Mouse (Mus musculus) neural tube, embryonic 15.5 days (tissue): ENCODE results near the gene Mif4gd. TPM values are rescaled to one million over a fixed set of nuclear protein-coding genes. Genes with fewer than 3 reads are reported as not detected.
"Not testable (repeated sequence)": the region's sequence is repeated elsewhere in the genome, so short reads cannot be mapped to it uniquely, and the experiment has no call there.

ENCODE experiments used
- ATAC-seq: fragments of 200-750 bp; cut with Nextera tagmentation; 2 replicates; pipeline ENCODE4 v1.8.0; 2017; ENCODE audit warnings: mild to moderate bottlenecking, moderate TSS enrichment, moderate library complexity; ENCODE audit not compliant: low FRiP score
- H3K27ac ChIP-seq: fragments of 300-500 bp; sonication (generic); replicated peaks from 2 replicates; pipeline ENCODE4 v1.5.1; 2015; ENCODE audit warnings: mild to moderate bottlenecking, inconsistent platforms
- H3K27me3 ChIP-seq: fragments of 300-500 bp; sonication (generic); replicated peaks from 2 replicates; pipeline ENCODE4 v1.6.1; 2015; ENCODE audit warnings: inconsistent platforms
- H3K36me3 ChIP-seq: fragments of 300-500 bp; sonication (generic); 2 replicates; pipeline ENCODE4 v1.6.1; 2015; ENCODE audit warnings: inconsistent platforms
- H3K4me1 ChIP-seq: fragments of 300-500 bp; sonication (generic); 2 replicates; pipeline ENCODE4 v1.6.1; 2015; ENCODE audit warnings: inconsistent platforms
- H3K4me2 ChIP-seq: fragments of 300-500 bp; sonication (generic); 2 replicates; pipeline ENCODE4 v1.6.1; 2015; ENCODE audit warnings: inconsistent platforms, mild to moderate bottlenecking, moderate library complexity
- H3K4me3 ChIP-seq: fragments of 300-500 bp; sonication (generic); replicated peaks from 2 replicates; pipeline ENCODE4 v1.5.1; 2015; ENCODE audit warnings: mild to moderate bottlenecking, inconsistent platforms
- H3K9ac ChIP-seq: fragments of 300-500 bp; sonication (generic); replicated peaks from 2 replicates; pipeline ENCODE4 v1.6.1; 2015; ENCODE audit warnings: mild to moderate bottlenecking, inconsistent platforms
- H3K9me3 ChIP-seq: fragments of 300-500 bp; sonication (generic); replicated peaks from 2 replicates; pipeline ENCODE4 v1.6.1; 2016; ENCODE audit warnings: inconsistent platforms
- WGBS: fragments of 180-500 bp; shearing (Covaris S2); methylation state at CpG from one replicate; pipeline ENCODE4 v1.1.7; 2015; ENCODE audit warnings: mixed read lengths; 5-methylcytosine and 5-hydroxymethylcytosine counted together
- polyA plus RNA-seq: library from polyadenylated mRNA; unstranded; fragments of >200 nt; fragmentation: Nextera tagmentation; extraction: Ambion mirVana; gene quantifications from 2 replicates; pipeline ENCODE4 v1.2.1, GENCODE M21; 2015

The Mif4gd gene
- polyA plus RNA-seq, result 11.5 and 19.4 TPM in 2 replicates

DNA sequence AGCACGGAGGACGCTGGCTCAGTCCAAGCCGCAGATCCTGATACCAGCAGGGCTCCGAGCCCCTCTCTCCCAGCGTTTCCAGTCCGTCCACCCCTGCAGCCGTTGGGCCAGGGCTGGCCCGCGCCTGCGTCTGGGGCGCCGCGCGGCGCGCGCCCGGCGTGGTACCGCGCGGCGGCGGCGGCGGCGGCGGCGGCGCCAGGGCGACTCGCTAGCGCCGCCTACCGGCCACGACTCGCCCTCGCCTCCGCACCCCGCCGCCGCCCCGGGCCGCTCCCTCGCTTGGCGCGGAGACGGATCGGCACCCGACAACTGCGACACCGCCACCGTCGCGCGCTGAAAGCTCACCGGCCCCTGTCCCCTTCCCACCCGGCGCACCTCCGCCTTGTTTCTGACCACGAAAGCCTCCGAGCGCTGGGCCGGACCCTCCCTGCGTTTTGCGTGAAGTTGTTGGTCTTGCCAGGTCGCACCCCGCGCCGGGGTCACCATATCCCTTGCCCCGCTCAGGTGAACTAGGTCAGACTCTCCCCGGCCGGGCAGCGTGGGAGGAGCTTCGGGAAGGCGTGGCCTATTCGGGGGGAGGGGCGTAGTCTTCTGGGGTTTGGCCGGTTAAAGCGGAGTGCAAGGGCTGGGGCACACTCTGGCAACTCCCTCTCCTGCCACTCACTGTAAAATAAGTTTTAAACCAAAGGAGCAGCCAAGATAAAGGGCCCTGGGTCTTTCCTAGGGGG is at the start of gene Mif4gd:
Mif4gd (minus strand) TSS at position 560 of the 728 bp plus-strand sequence.
- 0 out of 2 replicates have a peak, but pooled peaks cover 15% of the 10 kb centered on the region for H3K27me3 ChIP-seq
- H3K4me3 ChIP-seq, result peak within 1 kb of the TSS; percentile 72
- peak; percentile 79 for ATAC-seq
- peak within 1 kb of the TSS; percentile 86 for H3K27ac ChIP-seq
- no peaks in the 10 kb centered on the region for H3K9me3 ChIP-seq
- H3K4me1 ChIP-seq, result peaks cover 20% of the 10 kb centered on the region
- H3K4me2 ChIP-seq, result peak within 1 kb of the TSS; percentile 94
- H3K36me3 ChIP-seq, result peaks cover 39% of the 10 kb centered on the region
- WGBS, result 0% methylated on average over 70 of the region's 80 CpGs
- peak within 1 kb of the TSS; percentile 76 for H3K9ac ChIP-seq

DNA sequence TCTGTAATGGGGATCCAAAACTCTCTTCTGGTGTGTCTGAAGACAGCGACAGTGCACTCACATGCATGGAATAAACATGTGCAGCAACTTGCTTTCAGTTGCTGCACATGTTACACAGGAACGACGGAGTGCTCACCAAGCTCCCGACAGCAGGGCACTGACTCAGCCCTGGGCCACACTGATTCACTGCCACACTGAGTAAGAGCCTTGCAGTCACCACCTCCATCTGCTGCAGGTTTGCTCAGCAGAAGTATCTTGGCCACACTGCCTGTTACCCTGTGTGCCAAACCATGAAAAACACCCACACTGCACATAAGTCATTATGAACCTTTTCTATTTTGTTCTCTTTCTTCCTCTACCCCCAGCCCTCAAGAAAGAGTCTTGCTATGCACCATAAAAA is 47.6 kb upstream of the Mif4gd start:
- Histone ChIP-seq H3K27me3 (no peaks in the 10 kb centered on the region), H3K4me3 (no peak overlapping the region), H3K4me2 (no peak overlapping the region), H3K36me3 (0 out of 2 replicates have a peak, but pooled peaks cover 3% of the 10 kb centered on the region), H3K27ac (no peak overlapping the region), H3K9me3 (no peaks in the 10 kb centered on the region), H3K4me1 (0 out of 2 replicates have a peak, but pooled peaks cover 5% of the 10 kb centered on the region), H3K9ac (no peak overlapping the region)
- 98% methylated on average over 4 of the region's 4 CpGs for WGBS
- no peak for ATAC-seq

- no peak overlapping the region for H3K9ac ChIP-seq
- no peak for ATAC-seq
- H3K9me3 ChIP-seq, result no peaks in the 10 kb centered on the region
Measured at GRCm38 (mm10) chr11:115658521-115658920, 45.8 kb upstream of the Mif4gd start.

GRCm38 (mm10) chr11:115654128-115654527 is 41.4 kb upstream of the Mif4gd start:
- no peak for ATAC-seq
- no peak overlapping the region for H3K27ac ChIP-seq
- H3K4me2 ChIP-seq, result no peak overlapping the region
- H3K4me1 ChIP-seq, result 0 out of 2 replicates have a peak, but pooled peaks cover 6% of the 10 kb centered on the region
- H3K9me3 ChIP-seq, result no peaks in the 10 kb centered on the region
- no peaks in the 10 kb centered on the region for H3K27me3 ChIP-seq
- no peak overlapping the region for H3K4me3 ChIP-seq
- no peak overlapping the region for H3K9ac ChIP-seq
- peaks cover 17% of the 10 kb centered on the region for H3K36me3 ChIP-seq
- 85% methylated on average over 2 of the region's 2 CpGs for WGBS

More at GRCm38 (mm10) chr11:115658521-115658920, 45.8 kb upstream of the Mif4gd start:
- Histone ChIP-seq H3K4me2 (no peak overlapping the region), H3K4me1 (0 out of 2 replicates have a peak, but pooled peaks cover 2% of the 10 kb centered on the region), H3K4me3 (no peak overlapping the region), H3K36me3 (peaks cover 11% of the 10 kb centered on the region), H3K27me3 (no peaks in the 10 kb centered on the region), H3K27ac (no peak overlapping the region)
- WGBS, result 94% methylated on average over 6 of the region's 6 CpGs

DNA sequence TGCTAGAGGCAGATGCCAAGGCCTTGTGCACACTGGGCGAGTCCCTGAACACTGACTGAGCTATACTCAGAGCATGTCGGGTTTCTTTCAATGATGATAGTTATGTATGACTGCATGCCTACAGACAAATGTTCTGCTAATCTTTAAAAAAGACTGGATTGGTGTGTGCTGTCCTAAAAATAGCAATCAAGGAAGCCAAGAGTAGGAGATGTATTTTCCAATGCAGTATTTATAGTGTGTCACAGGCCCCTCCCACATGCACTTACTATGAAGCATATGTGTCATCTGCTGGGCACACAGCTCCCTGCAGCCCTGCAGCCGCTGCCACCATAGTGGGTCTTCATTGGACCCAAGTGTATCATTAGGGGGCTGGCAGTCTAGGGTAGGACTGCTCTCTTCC is 40.4 kb upstream of the Mif4gd start:
- Histone ChIP-seq H3K36me3 (peaks cover 27% of the 10 kb centered on the region), H3K4me2 (no peak overlapping the region), H3K27me3 (no peaks in the 10 kb centered on the region), H3K9me3 (no peaks in the 10 kb centered on the region), H3K9ac (no peak overlapping the region), H3K27ac (no peak overlapping the region), H3K4me1 (0 out of 2 replicates have a peak, but pooled peaks cover 6% of the 10 kb centered on the region), H3K4me3 (no peak overlapping the region)
- WGBS, result 85% methylated on average over 3 of the region's 3 CpGs
- no peak for ATAC-seq

- Histone ChIP-seq H3K4me3 (no peak overlapping the region), H3K9ac (no peak overlapping the region), H3K4me2 (no peak overlapping the region), H3K27ac (no peak overlapping the region), H3K4me1 (0 out of 2 replicates have a peak, but pooled peaks cover 6% of the 10 kb centered on the region), H3K9me3 (no peaks in the 10 kb centered on the region), H3K27me3 (no peaks in the 10 kb centered on the region), H3K36me3 (peaks cover 33% of the 10 kb centered on the region)
- ATAC-seq, result no peak
- 92% methylated on average over 3 of the region's 3 CpGs for WGBS
Measured at GRCm38 (mm10) chr11:115651680-115652079, 38.9 kb upstream of the Mif4gd start.

GRCm38 (mm10) chr11:115649706-115650105 is 36.9 kb upstream of the Mif4gd start:
- Histone ChIP-seq H3K4me3 (no peak overlapping the region), H3K4me2 (no peak overlapping the region), H3K9me3 (no peaks in the 10 kb centered on the region), H3K36me3 (peaks cover 46% of the 10 kb centered on the region), H3K4me1 (0 out of 2 replicates have a peak, but pooled peaks cover 4% of the 10 kb centered on the region), H3K9ac (no peak overlapping the region), H3K27ac (peak overlapping the region; percentile 43; the same call in 1 of the 2 replicates), H3K27me3 (no peaks in the 10 kb centered on the region)
- 63% methylated on average over 10 of the region's 10 CpGs for WGBS
- no peak for ATAC-seq

GRCm38 (mm10) chr11:115647459-115647858 is 34.7 kb upstream of the Mif4gd start:
- 0 out of 2 replicates have a peak, but pooled peaks cover 4% of the 10 kb centered on the region for H3K4me1 ChIP-seq
- no peak overlapping the region for H3K4me2 ChIP-seq
- no peaks in the 10 kb centered on the region for H3K9me3 ChIP-seq
- no peaks in the 10 kb centered on the region for H3K27me3 ChIP-seq
- no peak overlapping the region for H3K27ac ChIP-seq
- WGBS, result 65% methylated on average over 6 of the region's 6 CpGs
- ATAC-seq, result no peak
- H3K9ac ChIP-seq, result no peak overlapping the region
- peaks cover 49% of the 10 kb centered on the region for H3K36me3 ChIP-seq
- no peak overlapping the region for H3K4me3 ChIP-seq

- H3K4me1 ChIP-seq, result 0 out of 2 replicates have a peak, but pooled peaks cover 4% of the 10 kb centered on the region
- peaks cover 49% of the 10 kb centered on the region for H3K36me3 ChIP-seq
- ATAC-seq, result no peak
- no peaks in the 10 kb centered on the region for H3K27me3 ChIP-seq
- no peak overlapping the region for H3K4me3 ChIP-seq
- no peaks in the 10 kb centered on the region for H3K9me3 ChIP-seq
- no peak overlapping the region for H3K27ac ChIP-seq
- H3K4me2 ChIP-seq, result no peak overlapping the region
- H3K9ac ChIP-seq, result no peak overlapping the region
- 94% methylated on average over 9 of the region's 9 CpGs for WGBS
Measured at GRCm38 (mm10) chr11:115646439-115646838, 33.7 kb upstream of the Mif4gd start.

GRCm38 (mm10) chr11:115645498-115645897 is 32.7 kb upstream of the Mif4gd start:
- not testable (repeated sequence) for H3K4me2 ChIP-seq, H3K4me3 ChIP-seq, H3K27ac ChIP-seq, H3K4me1 ChIP-seq, H3K9me3 ChIP-seq, ATAC-seq, H3K27me3 ChIP-seq, H3K9ac ChIP-seq
- 91% methylated on average over 14 of the region's 14 CpGs for WGBS
- peaks cover 49% of the 10 kb centered on the region for H3K36me3 ChIP-seq

GRCm38 (mm10) chr11:115644308-115644707 is 31.5 kb upstream of the Mif4gd start:
- WGBS, result 94% methylated on average over 13 of the region's 13 CpGs
- Histone ChIP-seq H3K4me1 (no peaks in the 10 kb centered on the region), H3K9me3 (no peaks in the 10 kb centered on the region), H3K27ac (no peak overlapping the region), H3K4me2 (no peak overlapping the region), H3K27me3 (no peaks in the 10 kb centered on the region), H3K36me3 (peaks cover 46% of the 10 kb centered on the region), H3K9ac (no peak overlapping the region), H3K4me3 (no peak overlapping the region)
- ATAC-seq, result no peak

GRCm38 (mm10) chr11:115643265-115643664 is 30.5 kb upstream of the Mif4gd start:
- ATAC-seq, result no peak
- Histone ChIP-seq H3K27me3 (no peaks in the 10 kb centered on the region), H3K27ac (no peak overlapping the region), H3K4me3 (no peak overlapping the region), H3K9me3 (no peaks in the 10 kb centered on the region), H3K4me1 (no peaks in the 10 kb centered on the region), H3K4me2 (no peak overlapping the region), H3K9ac (no peak overlapping the region), H3K36me3 (peaks cover 35% of the 10 kb centered on the region)
- 79% methylated on average over 10 of the region's 10 CpGs for WGBS
